Mouse (Mus musculus) intestine, postnatal 0 days (tissue): ENCODE results near the gene Pde1c. TPM values are rescaled to one million over a fixed set of nuclear protein-coding genes. Genes with fewer than 3 reads are reported as not detected.

Experiments
- ATAC-seq: fragments of 200-750 bp; cut with Nextera tagmentation; 2 replicates; pipeline ENCODE4 v1.8.0; 2017; ENCODE audit warnings: mild to moderate bottlenecking, moderate TSS enrichment, moderate library complexity
- H3K27ac ChIP-seq: fragments of 300-500 bp; sonication (generic); 2 replicates; pipeline ENCODE4 v1.5.1; 2014; ENCODE audit warnings: mild to moderate bottlenecking, low read depth, low read length, moderate library complexity
- H3K27me3 ChIP-seq: fragments of 300-500 bp; sonication (generic); replicated peaks from 2 replicates; pipeline ENCODE4 v1.6.1; 2014; ENCODE audit warnings: low read length, mixed read lengths; ENCODE audit not compliant: control insufficient read depth, insufficient read depth
- H3K36me3 ChIP-seq: fragments of 300-500 bp; sonication (generic); 2 replicates; pipeline ENCODE4 v1.6.1; 2014; ENCODE audit warnings: mild to moderate bottlenecking, moderate library complexity; ENCODE audit not compliant: control insufficient read depth, insufficient read depth
- H3K4me1 ChIP-seq: fragments of 300-500 bp; sonication (generic); replicated peaks from 2 replicates; pipeline ENCODE4 v1.6.1; 2014; ENCODE audit warnings: antibody characterized with exemption, low read length, mixed read lengths; ENCODE audit not compliant: control insufficient read depth, insufficient read depth
- H3K4me2 ChIP-seq: fragments of 300-500 bp; sonication (generic); replicated peaks from 2 replicates; pipeline ENCODE4 v1.6.1; 2014; ENCODE audit warnings: low read depth, mild to moderate bottlenecking, moderate library complexity
- H3K4me3 ChIP-seq: fragments of 300-500 bp; sonication (generic); 2 replicates; pipeline ENCODE4 v1.5.1; 2014; ENCODE audit warnings: low read depth, low read length
- H3K9ac ChIP-seq: fragments of 300-500 bp; sonication (generic); 2 replicates; pipeline ENCODE4 v1.6.1; 2014; ENCODE audit warnings: mild to moderate bottlenecking, low read depth, low read length
- H3K9me3 ChIP-seq: fragments of 300-500 bp; sonication (generic); 2 replicates; pipeline ENCODE4 v1.6.1; 2016; ENCODE audit warnings: mixed run types; ENCODE audit not compliant: control insufficient read depth
- CTCF ChIP-seq: sonication (generic); IDR thresholded peaks from 2 replicates; pipeline ENCODE4 v1.5.1; 2016; ENCODE audit warnings: low read depth, mild to moderate bottlenecking, control low read depth, antibody characterized with exemption, moderate library complexity
- WGBS: fragments of 180-500 bp; shearing (Covaris S2); extraction: QIAGEN DNeasy Blood & Tissue Kit; methylation state at CpG from one replicate; pipeline ENCODE4 v1.1.7; 2014; 5-methylcytosine and 5-hydroxymethylcytosine counted together
- polyA plus RNA-seq: library from polyadenylated mRNA; unstranded; fragments of >200 nt; fragmentation: Nextera tagmentation; extraction: Ambion mirVana; gene quantifications from 2 replicates; pipeline ENCODE4 v1.2.1, GENCODE M21; 2015

The Pde1c gene
- polyA plus RNA-seq, 1 experiment from 2014 or later, result 0.76 TPM

DNA sequence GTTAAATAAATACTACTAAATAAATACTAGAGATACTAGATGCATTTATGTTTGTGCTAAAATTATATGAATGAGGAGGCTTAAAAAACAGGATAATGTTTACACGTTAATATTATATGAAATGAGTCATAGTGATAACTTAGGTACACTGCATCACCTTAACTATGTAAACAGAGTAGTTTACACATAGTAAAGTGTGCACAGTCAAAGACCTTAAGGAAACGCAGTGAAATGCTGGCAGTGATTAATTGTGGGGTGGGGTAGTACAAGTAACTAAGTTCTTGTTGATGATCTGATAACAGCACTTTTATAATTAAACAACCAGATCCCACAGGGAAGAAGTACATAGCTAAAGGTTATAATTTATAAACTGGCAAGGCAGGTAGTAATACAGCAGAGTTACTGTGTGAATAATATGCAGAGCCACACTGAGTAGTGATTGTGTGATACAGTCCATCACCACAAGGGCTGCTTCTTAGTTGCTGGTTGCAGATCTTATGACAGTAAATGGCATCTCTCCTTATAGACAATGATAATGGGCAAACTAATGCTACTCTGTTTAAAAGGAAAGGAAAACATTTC lies 469.3 kb downstream of the Pde1c start:
- H3K27ac ChIP-seq, result no peak overlapping the region
- no peak overlapping the region for H3K4me2 ChIP-seq
- TF ChIP-seq CTCF, result no peak
- no peaks in the 10 kb centered on the region for H3K4me1 ChIP-seq
- no peaks in the 10 kb centered on the region for H3K9me3 ChIP-seq
- H3K4me3 ChIP-seq, result no peak overlapping the region
- no peak overlapping the region for H3K9ac ChIP-seq
- H3K36me3 ChIP-seq, result no peaks in the 10 kb centered on the region
- no peaks in the 10 kb centered on the region for H3K27me3 ChIP-seq
- no peak for ATAC-seq
- WGBS, result 30% methylated on average over 2 of the region's 2 CpGs

DNA sequence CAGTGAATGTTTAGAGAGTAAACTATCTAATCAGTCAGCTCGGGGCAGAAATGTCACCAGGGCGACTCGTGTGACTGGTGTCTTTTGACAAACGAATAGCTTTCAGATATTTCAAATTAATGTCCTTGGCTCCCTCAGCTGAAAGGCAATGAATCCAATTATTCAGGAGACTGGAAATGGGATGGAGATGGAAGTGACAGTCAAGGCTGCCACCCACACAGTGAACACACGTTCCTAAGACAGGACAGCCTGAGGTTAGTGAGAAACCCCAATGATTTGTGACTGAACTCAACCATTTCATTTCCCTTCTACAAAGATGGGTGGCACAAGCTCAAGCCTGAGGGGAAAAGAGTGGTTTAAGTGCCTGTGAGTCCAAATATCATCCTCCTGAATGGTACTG lies 470.5 kb downstream of the Pde1c start:
- no peak for ATAC-seq

DNA sequence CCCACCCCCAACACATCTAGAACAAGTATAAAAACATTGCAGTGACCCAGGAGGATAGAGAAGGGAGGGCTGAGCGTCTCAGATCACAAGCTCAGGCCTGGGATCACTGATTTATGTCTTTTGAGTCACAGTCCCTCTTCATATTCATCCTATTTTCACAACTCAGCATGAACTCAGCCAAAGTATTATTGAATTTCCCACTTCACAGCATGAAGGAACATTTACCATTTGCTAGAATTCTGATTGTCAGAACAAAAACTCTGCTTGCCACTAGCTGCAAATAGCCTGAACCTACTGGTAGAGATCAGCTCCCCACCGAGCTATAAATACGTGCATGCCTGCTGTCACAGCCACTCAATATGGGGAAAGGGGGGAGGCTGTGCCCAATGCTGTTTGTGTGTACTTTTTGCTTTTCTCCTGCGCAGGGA lies 492.5 kb downstream of the Pde1c start:
- H3K27me3 ChIP-seq, result no peaks in the 10 kb centered on the region
- no peaks in the 10 kb centered on the region for H3K9me3 ChIP-seq
- no peak overlapping the region for H3K9ac ChIP-seq
- no peak overlapping the region for H3K27ac ChIP-seq
- H3K4me3 ChIP-seq, result no peak overlapping the region
- 51% methylated on average over 4 of the region's 4 CpGs for WGBS
- no peak for ATAC-seq
- H3K36me3 ChIP-seq, result no peaks in the 10 kb centered on the region
- TF ChIP-seq CTCF, result no peak
- H3K4me2 ChIP-seq, result no peak overlapping the region
- H3K4me1 ChIP-seq, result no peaks in the 10 kb centered on the region

More for the DNA sequence above, 470.5 kb downstream of the Pde1c start:
- H3K4me2 ChIP-seq, result no peak overlapping the region
- no peaks in the 10 kb centered on the region for H3K36me3 ChIP-seq
- H3K9ac ChIP-seq, result no peak overlapping the region
- H3K27me3 ChIP-seq, result no peaks in the 10 kb centered on the region
- TF ChIP-seq CTCF, result no peak
- 42% methylated on average over 5 of the region's 5 CpGs for WGBS
- H3K27ac ChIP-seq, result no peak overlapping the region
- H3K4me3 ChIP-seq, result no peak overlapping the region
- no peaks in the 10 kb centered on the region for H3K4me1 ChIP-seq
- no peaks in the 10 kb centered on the region for H3K9me3 ChIP-seq

DNA sequence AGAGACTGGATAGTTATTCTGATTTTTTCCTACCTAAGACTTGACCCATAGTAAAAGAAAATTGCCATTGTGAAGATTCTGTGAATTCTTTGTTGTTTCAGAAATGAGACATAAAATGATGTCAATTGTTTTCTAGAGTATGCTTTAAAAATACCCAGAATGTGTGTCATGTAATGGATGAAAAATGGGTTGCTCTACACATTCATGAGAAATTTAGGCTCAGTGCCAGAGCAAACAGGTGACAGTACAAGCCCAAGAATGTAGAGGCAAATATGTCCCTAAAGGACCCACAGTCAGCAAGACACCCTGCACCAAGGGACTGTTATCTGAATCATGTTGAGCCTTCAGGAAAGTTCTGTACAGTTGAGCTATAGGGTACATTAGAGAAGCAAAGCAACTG lies 500.4 kb downstream of the Pde1c start:
- no peak overlapping the region for H3K4me2 ChIP-seq
- H3K9me3 ChIP-seq, result no peaks in the 10 kb centered on the region
- no peak overlapping the region for H3K9ac ChIP-seq
- ATAC-seq, result no peak
- no peak overlapping the region for H3K4me3 ChIP-seq
- no peaks in the 10 kb centered on the region for H3K36me3 ChIP-seq
- no peak for TF ChIP-seq CTCF
- no peak overlapping the region for H3K27ac ChIP-seq
- no peaks in the 10 kb centered on the region for H3K4me1 ChIP-seq
- no peaks in the 10 kb centered on the region for H3K27me3 ChIP-seq

DNA sequence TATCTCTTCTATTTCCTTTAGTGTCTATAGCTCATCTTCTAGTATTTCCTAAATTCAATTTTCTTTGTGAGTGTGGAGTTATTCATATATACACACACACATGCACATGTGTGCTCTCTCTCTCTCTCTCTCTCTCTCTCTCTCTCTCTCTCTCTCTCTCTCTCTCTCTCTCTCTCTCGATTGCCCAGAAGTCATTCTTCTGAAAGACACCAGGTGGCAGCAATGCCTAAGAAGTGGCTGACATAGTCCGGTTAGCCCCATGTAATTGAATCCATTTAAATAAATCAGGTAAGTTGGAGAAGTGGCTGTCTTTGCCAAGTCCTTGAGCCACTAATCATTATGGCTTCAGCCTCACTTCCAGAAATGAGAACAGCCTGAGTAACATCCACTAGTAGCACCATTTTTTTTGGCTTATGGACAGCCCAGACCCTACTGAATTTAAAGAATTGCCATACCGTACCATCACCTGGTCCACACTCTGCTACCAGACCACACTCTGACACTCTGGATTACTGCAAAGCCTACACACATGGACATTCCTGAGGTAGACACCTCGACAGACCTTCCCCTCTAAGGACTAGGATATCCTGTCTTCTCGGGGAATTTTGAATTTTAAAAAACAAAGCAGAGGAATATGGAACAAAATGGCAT lies 502.1 kb downstream of the Pde1c start:
- peak; percentile 78 for TF ChIP-seq CTCF
- Histone ChIP-seq H3K4me1 (no peaks in the 10 kb centered on the region), H3K4me3 (no peak overlapping the region), H3K27me3 (no peaks in the 10 kb centered on the region), H3K36me3 (no peaks in the 10 kb centered on the region), H3K4me2 (no peak overlapping the region), H3K27ac (no peak overlapping the region), H3K9me3 (no peaks in the 10 kb centered on the region), H3K9ac (no peak overlapping the region)
- WGBS, result 35% methylated on average over 5 of the region's 5 CpGs
- no peak for ATAC-seq

DNA sequence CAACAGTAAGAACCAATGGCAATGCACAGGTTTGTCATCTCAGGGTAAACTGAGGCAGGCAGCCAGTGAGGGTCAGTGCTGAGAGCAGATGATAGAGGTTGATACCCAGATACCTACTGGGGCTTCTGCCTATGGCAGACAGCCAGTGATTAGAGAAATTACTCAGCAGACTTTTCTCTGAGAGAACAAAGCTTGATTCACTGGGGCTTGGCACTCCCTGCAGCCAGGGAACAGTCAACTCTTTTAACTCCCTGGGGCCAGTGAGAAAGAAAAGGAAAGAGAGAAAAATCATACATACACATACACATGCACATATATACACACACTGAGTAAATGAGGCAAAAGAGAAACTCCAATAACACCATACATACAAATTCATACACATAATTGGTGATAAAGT lies 505.2 kb downstream of the Pde1c start:
- ATAC-seq, result no peak
- TF ChIP-seq CTCF, result no peak
- no peak overlapping the region for H3K27ac ChIP-seq
- H3K4me2 ChIP-seq, result no peak overlapping the region
- no peaks in the 10 kb centered on the region for H3K4me1 ChIP-seq
- H3K36me3 ChIP-seq, result no peaks in the 10 kb centered on the region
- no peak overlapping the region for H3K9ac ChIP-seq
- no peaks in the 10 kb centered on the region for H3K27me3 ChIP-seq
- H3K4me3 ChIP-seq, result no peak overlapping the region
- no peaks in the 10 kb centered on the region for H3K9me3 ChIP-seq
